Mouse (Mus musculus): ENCODE data around the gene Dpf3. TPM values are rescaled to one million over a fixed set of nuclear protein-coding genes. Genes with fewer than 3 reads are reported as not detected.

Gene Dpf3
- polyA plus RNA-seq (2012; fragmentation: generic; extraction: Trizol) = 0.52 TPM

- peak within 1 kb of the TSS; percentile 9 for H3ac ChIP-seq (ENCODE audit: control insufficient read depth, insufficient read length)
- no peaks in the 10 kb centered on the region for H3K36me3 ChIP-seq (ENCODE audit: control insufficient read depth, insufficient read depth)
- no peaks in the 10 kb centered on the region for H3K79me2 ChIP-seq (ENCODE audit: control insufficient read depth, insufficient read depth)
- no peak for TF ChIP-seq CEBPB (IDR thresholded peaks at IDR 0.05; ENCODE audit: insufficient read depth, poor library complexity, severe bottlenecking)
- no peak for TF ChIP-seq MAX (IDR thresholded peaks at IDR 0.05; ENCODE audit: low read depth)
- TF ChIP-seq SRF (IDR thresholded peaks at IDR 0.05; ENCODE audit: control insufficient read depth, insufficient read length, low read depth) = no peak
- no peak for TF ChIP-seq E2F4 (IDR thresholded peaks at IDR 0.05; ENCODE audit: insufficient read depth)
- TF ChIP-seq POLR2A (IDR thresholded peaks at IDR 0.05; ENCODE audit: insufficient read length, low read depth) = no peak
- TF ChIP-seq USF1 (IDR thresholded peaks at IDR 0.05; ENCODE audit: low read depth) = no peak
- TF ChIP-seq REST (IDR thresholded peaks at IDR 0.05; ENCODE audit: insufficient read depth, insufficient read length) = no peak
- no peak for TF ChIP-seq POLR2AphosphoS2 (IDR thresholded peaks at IDR 0.05; ENCODE audit: insufficient read length, low read depth)
- no peak for TF ChIP-seq TCF12 (IDR thresholded peaks at IDR 0.05; ENCODE audit: insufficient read depth, poor library complexity, severe bottlenecking)
- peak within 1 kb of the TSS; percentile 100 for H3K4me2 ChIP-seq (ENCODE audit: low read depth)
- H3K27me3 ChIP-seq (ENCODE audit: control insufficient read depth, insufficient read depth, insufficient read length) = peaks cover 22% of the 10 kb centered on the region
- peak within 1 kb of the TSS; percentile 27 for H3K4me3 ChIP-seq
Measured at GRCm38 (mm10) chr12:83487476-83487991, at the start of gene Dpf3. Dpf3 (minus strand) TSS chr12:83487716.

DNA sequence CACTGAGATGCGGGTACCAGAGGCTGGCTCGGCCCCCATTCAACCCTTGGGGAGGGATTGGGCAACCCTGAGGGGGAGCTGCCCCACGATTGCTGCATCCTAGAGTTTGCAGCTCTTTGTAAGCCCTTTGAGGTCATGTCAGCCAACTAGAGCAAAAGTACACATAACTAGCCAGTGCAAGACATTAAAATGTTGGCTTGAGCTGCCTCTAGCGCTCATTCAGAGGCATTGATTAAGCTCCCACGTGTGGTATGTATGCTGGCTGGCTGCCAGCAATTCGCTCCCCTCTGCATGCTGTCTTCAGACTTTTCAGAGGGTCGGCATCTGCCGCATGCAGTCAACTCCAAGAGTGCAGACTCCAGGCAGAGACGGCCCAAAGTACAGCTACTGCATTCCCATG lies 48.5 kb upstream of the Dpf3 start:
- Histone ChIP-seq H3K4me3 (no peak overlapping the region), H3K4me2 (ENCODE audit: low read depth) (no peak overlapping the region), H3K79me2 (ENCODE audit: control insufficient read depth, insufficient read depth) (no peaks in the 10 kb centered on the region), H3ac (ENCODE audit: control insufficient read depth, insufficient read length) (no peak overlapping the region), H3K27me3 (ENCODE audit: control insufficient read depth, insufficient read depth, insufficient read length) (no peaks in the 10 kb centered on the region), H3K36me3 (ENCODE audit: control insufficient read depth, insufficient read depth) (no peaks in the 10 kb centered on the region)
- no peak for TF ChIP-seq REST (IDR thresholded peaks at IDR 0.05; ENCODE audit: insufficient read depth, insufficient read length)
- TF ChIP-seq TCF12 (IDR thresholded peaks at IDR 0.05; ENCODE audit: insufficient read depth, poor library complexity, severe bottlenecking) = no peak
- no peak for TF ChIP-seq POLR2AphosphoS2 (IDR thresholded peaks at IDR 0.05; ENCODE audit: insufficient read length, low read depth)
- no peak for TF ChIP-seq MYOG (IDR thresholded peaks at IDR 0.05; ENCODE audit: control insufficient read depth in 1 of 3, insufficient read depth in 1 of 3, insufficient read length in 2 of 3, low read depth in 2 of 3)
- TF ChIP-seq MYOD1 (IDR thresholded peaks at IDR 0.05; ENCODE audit: control insufficient read depth in 1 of 3, insufficient read length in 2 of 3, low read depth in 2 of 3) = no peak
- TF ChIP-seq E2F4 (IDR thresholded peaks at IDR 0.05; ENCODE audit: insufficient read depth) = no peak
- TF ChIP-seq SRF (IDR thresholded peaks at IDR 0.05; ENCODE audit: control insufficient read depth, insufficient read length, low read depth) = no peak
- TF ChIP-seq USF1 (IDR thresholded peaks at IDR 0.05; ENCODE audit: low read depth) = no peak
- TF ChIP-seq MAX (IDR thresholded peaks at IDR 0.05; ENCODE audit: low read depth) = no peak
- TF ChIP-seq CEBPB (IDR thresholded peaks at IDR 0.05; ENCODE audit: insufficient read depth, poor library complexity, severe bottlenecking) = no peak
- TF ChIP-seq POLR2A (IDR thresholded peaks at IDR 0.05; ENCODE audit: insufficient read length, low read depth) = no peak
- TF ChIP-seq TCF3 (IDR thresholded peaks at IDR 0.05; ENCODE audit: insufficient read length, low read depth) = no peak

GRCm38 (mm10) chr12:83535428-83535827 lies 47.9 kb upstream of the Dpf3 start:
- TF ChIP-seq REST (IDR thresholded peaks at IDR 0.05; ENCODE audit: insufficient read depth, insufficient read length) (no peak), POLR2AphosphoS2 (IDR thresholded peaks at IDR 0.05; ENCODE audit: insufficient read length, low read depth) (no peak), TCF12 (IDR thresholded peaks at IDR 0.05; ENCODE audit: insufficient read depth, poor library complexity, severe bottlenecking) (no peak), POLR2A (IDR thresholded peaks at IDR 0.05; ENCODE audit: insufficient read length, low read depth) (no peak), E2F4 (IDR thresholded peaks at IDR 0.05; ENCODE audit: insufficient read depth) (no peak), MYOG (IDR thresholded peaks at IDR 0.05; ENCODE audit: control insufficient read depth in 1 of 3, insufficient read depth in 1 of 3, insufficient read length in 2 of 3, low read depth in 2 of 3) (no peak), MAX (IDR thresholded peaks at IDR 0.05; ENCODE audit: low read depth) (no peak)
- Histone ChIP-seq H3K27me3 (ENCODE audit: control insufficient read depth, insufficient read depth, insufficient read length) (no peaks in the 10 kb centered on the region), H3K79me2 (ENCODE audit: control insufficient read depth, insufficient read depth) (no peaks in the 10 kb centered on the region), H3K4me2 (ENCODE audit: low read depth) (no peak overlapping the region), H3K36me3 (ENCODE audit: control insufficient read depth, insufficient read depth) (no peaks in the 10 kb centered on the region), H3K4me3 (no peak overlapping the region), H3ac (ENCODE audit: control insufficient read depth, insufficient read length) (no peak overlapping the region)

GRCm38 (mm10) chr12:83534190-83534589 lies 46.7 kb upstream of the Dpf3 start:
- Histone ChIP-seq H3K79me2 (ENCODE audit: control insufficient read depth, insufficient read depth) (no peaks in the 10 kb centered on the region), H3K4me3 (no peak overlapping the region), H3K27me3 (ENCODE audit: control insufficient read depth, insufficient read depth, insufficient read length) (no peaks in the 10 kb centered on the region), H3K36me3 (ENCODE audit: control insufficient read depth, insufficient read depth) (no peaks in the 10 kb centered on the region), H3K4me2 (ENCODE audit: low read depth) (no peak overlapping the region), H3ac (ENCODE audit: control insufficient read depth, insufficient read length) (no peak overlapping the region)
- TF ChIP-seq TCF3 (IDR thresholded peaks at IDR 0.05; ENCODE audit: insufficient read length, low read depth) (no peak), REST (IDR thresholded peaks at IDR 0.05; ENCODE audit: insufficient read depth, insufficient read length) (no peak), MYOG (IDR thresholded peaks at IDR 0.05; ENCODE audit: control insufficient read depth in 1 of 3, insufficient read depth in 1 of 3, insufficient read length in 2 of 3, low read depth in 2 of 3) (peak in 1 of 3 experiments; percentile 1), MAX (IDR thresholded peaks at IDR 0.05; ENCODE audit: low read depth) (no peak), POLR2A (IDR thresholded peaks at IDR 0.05; ENCODE audit: insufficient read length, low read depth) (no peak), TCF12 (IDR thresholded peaks at IDR 0.05; ENCODE audit: insufficient read depth, poor library complexity, severe bottlenecking) (no peak), CEBPB (IDR thresholded peaks at IDR 0.05; ENCODE audit: insufficient read depth, poor library complexity, severe bottlenecking) (no peak), POLR2AphosphoS2 (IDR thresholded peaks at IDR 0.05; ENCODE audit: insufficient read length, low read depth) (no peak), MYOD1 (IDR thresholded peaks at IDR 0.05; ENCODE audit: control insufficient read depth in 1 of 3, insufficient read length in 2 of 3, low read depth in 2 of 3) (peak in 1 of 3 experiments; percentile 11), SRF (IDR thresholded peaks at IDR 0.05; ENCODE audit: control insufficient read depth, insufficient read length, low read depth) (no peak), USF1 (IDR thresholded peaks at IDR 0.05; ENCODE audit: low read depth) (no peak), E2F4 (IDR thresholded peaks at IDR 0.05; ENCODE audit: insufficient read depth) (no peak)
